Mouse (Mus musculus) heart, embryonic 12.5 days (tissue): Measurements from ENCODE around the gene Gfra1. TPM values are rescaled to one million over a fixed set of nuclear protein-coding genes. Genes with fewer than 3 reads are reported as not detected.

Experiments
- ATAC-seq: fragments of 200-750 bp; cut with Nextera tagmentation; 2 replicates; pipeline ENCODE4 v1.8.0; 2017; ENCODE audit warnings: moderate TSS enrichment, moderate library complexity; ENCODE audit not compliant: insufficient number of reproducible peaks, low FRiP score
- H3K27ac ChIP-seq: fragments of 300-500 bp; sonication (generic); 2 replicates; pipeline ENCODE4 v1.5.1; 2016; ENCODE audit warnings: mild to moderate bottlenecking, moderate library complexity; ENCODE audit not compliant: poor library complexity, severe bottlenecking
- H3K27me3 ChIP-seq: fragments of 300-500 bp; sonication (generic); replicated peaks from 2 replicates; pipeline ENCODE4 v1.6.1; 2016; ENCODE audit warnings: mild to moderate bottlenecking, moderate library complexity
- H3K36me3 ChIP-seq: fragments of 300-500 bp; sonication (generic); 2 replicates; pipeline ENCODE4 v1.6.1; 2016; ENCODE audit warnings: mild to moderate bottlenecking, moderate library complexity
- H3K4me1 ChIP-seq: fragments of 300-500 bp; sonication (generic); replicated peaks from 2 replicates; pipeline ENCODE4 v1.6.1; 2016; ENCODE audit warnings: mild to moderate bottlenecking
- H3K4me2 ChIP-seq: fragments of 300-500 bp; sonication (generic); 2 replicates; pipeline ENCODE4 v1.6.1; 2016; ENCODE audit warnings: mild to moderate bottlenecking, moderate library complexity
- H3K4me3 ChIP-seq: fragments of 300-500 bp; sonication (generic); 2 replicates; pipeline ENCODE4 v1.5.1; 2016; ENCODE audit warnings: mild to moderate bottlenecking
- H3K9ac ChIP-seq: fragments of 300-500 bp; sonication (generic); 2 replicates; pipeline ENCODE4 v1.6.1; 2016; ENCODE audit warnings: mild to moderate bottlenecking, moderate library complexity
- H3K9me3 ChIP-seq: fragments of 300-500 bp; sonication (generic); replicated peaks from 2 replicates; pipeline ENCODE4 v1.6.1; 2016; ENCODE audit warnings: mild to moderate bottlenecking, moderate library complexity
- WGBS: fragments of 180-500 bp; shearing (Covaris S2); methylation state at CpG from one replicate; pipeline ENCODE4 v1.1.7; 2016; 5-methylcytosine and 5-hydroxymethylcytosine counted together
- polyA plus RNA-seq: library from polyadenylated mRNA; unstranded; fragments of >200 nt; fragmentation: Nextera tagmentation; extraction: Ambion mirVana; gene quantifications from 2 replicates; pipeline ENCODE4 v1.2.1, GENCODE M21; 2016

The Gfra1 gene
- polyA plus RNA-seq, result 6.1 and 6.4 TPM in 2 replicates

DNA sequence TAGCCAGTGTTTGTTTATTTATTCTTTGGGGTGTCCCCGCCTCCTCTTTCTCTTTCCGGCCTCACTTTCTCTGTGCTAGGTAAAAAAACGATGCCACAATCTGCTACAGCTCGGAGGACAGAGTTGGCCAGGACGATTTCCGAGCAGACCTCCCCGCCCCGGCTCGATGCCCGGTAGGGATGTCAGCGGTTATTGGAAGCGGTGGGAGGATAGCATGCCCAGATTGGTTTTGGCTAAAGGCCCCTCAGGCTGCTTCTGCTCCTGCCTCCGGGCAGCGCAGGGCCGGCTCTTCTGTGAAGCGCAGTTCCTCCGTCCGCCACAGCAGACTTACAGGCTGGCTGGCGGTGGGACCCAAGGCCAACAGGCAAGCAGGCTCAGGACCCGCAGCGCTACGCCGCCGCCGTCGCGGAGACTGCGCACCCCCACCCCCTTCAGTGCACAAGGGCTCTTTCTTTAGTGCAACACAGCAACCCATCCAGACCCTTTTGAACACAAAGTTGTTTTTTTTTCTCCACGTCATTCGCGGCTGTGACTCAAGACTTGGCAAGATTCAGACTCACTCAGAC is at the start of gene Gfra1:
Gfra1 (minus strand) TSS at position 414 of the 566 bp plus-strand sequence.
- Histone ChIP-seq H3K4me3 (peak within 1 kb of the TSS; percentile 54), H3K4me1 (peaks cover 30% of the 10 kb centered on the region), H3K4me2 (peak within 1 kb of the TSS; percentile 97), H3K36me3 (no peaks in the 10 kb centered on the region), H3K27me3 (peaks cover 41% of the 10 kb centered on the region), H3K9me3 (no peaks in the 10 kb centered on the region), H3K27ac (no peak within 1 kb of the TSS), H3K9ac (peak within 1 kb of the TSS; percentile 55)
- ATAC-seq, result peak; percentile 40; the same call in 1 of the 2 replicates
- under 1% methylated on average over 31 of the region's 31 CpGs for WGBS

DNA sequence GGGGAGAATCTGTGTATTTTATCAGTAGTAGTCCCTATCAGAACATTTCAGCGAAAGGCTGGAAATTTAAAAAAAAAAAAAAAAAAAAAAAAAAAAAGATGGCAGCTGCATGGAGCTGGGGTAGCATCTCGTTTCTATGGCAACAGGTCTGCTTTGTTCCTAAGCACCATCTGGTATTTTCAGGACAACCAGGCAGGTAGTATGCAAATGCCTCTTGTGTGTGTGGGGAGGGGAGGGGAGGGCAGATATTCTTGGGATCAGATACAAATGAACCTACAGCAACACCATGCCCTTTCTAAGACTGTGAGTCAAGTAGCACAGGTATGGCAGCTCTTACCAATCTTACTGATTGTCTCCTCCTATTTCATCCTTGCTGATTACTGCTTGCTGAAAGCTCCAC is 44.3 kb upstream of the Gfra1 start:
- Histone ChIP-seq H3K4me2 (no peak overlapping the region), H3K27ac (no peak overlapping the region)
- WGBS, result 90% methylated on average over 2 of the region's 2 CpGs

GRCm38 (mm10) chr19:58499420-58499966 is 43.8 kb upstream of the Gfra1 start:
- Histone ChIP-seq H3K27ac (no peak overlapping the region), H3K9me3 (no peaks in the 10 kb centered on the region), H3K9ac (no peak overlapping the region), H3K36me3 (no peaks in the 10 kb centered on the region), H3K4me2 (no peak overlapping the region), H3K4me1 (peaks cover 4% of the 10 kb centered on the region; the same call in 1 of the 2 replicates), H3K27me3 (no peaks in the 10 kb centered on the region), H3K4me3 (no peak overlapping the region)
- 50% methylated on average over 3 of the region's 3 CpGs for WGBS
- ATAC-seq, result no peak

More for the DNA sequence above, 44.3 kb upstream of the Gfra1 start:
- no peak for ATAC-seq
- H3K9me3 ChIP-seq, result no peaks in the 10 kb centered on the region
- no peak overlapping the region for H3K9ac ChIP-seq
- H3K27me3 ChIP-seq, result no peaks in the 10 kb centered on the region
- H3K4me3 ChIP-seq, result no peak overlapping the region
- H3K4me1 ChIP-seq, result peaks cover 4% of the 10 kb centered on the region; the same call in 1 of the 2 replicates
- no peaks in the 10 kb centered on the region for H3K36me3 ChIP-seq

- WGBS, result 60% methylated on average over 3 of the region's 3 CpGs
- Histone ChIP-seq H3K9me3 (no peaks in the 10 kb centered on the region), H3K9ac (no peak overlapping the region), H3K4me1 (peaks cover 7% of the 10 kb centered on the region; the same call in 1 of the 2 replicates), H3K27me3 (no peaks in the 10 kb centered on the region), H3K4me3 (no peak overlapping the region), H3K4me2 (no peak overlapping the region), H3K36me3 (no peaks in the 10 kb centered on the region), H3K27ac (no peak overlapping the region)
- no peak for ATAC-seq
Measured at GRCm38 (mm10) chr19:58497106-58497505, 41.4 kb upstream of the Gfra1 start.

DNA sequence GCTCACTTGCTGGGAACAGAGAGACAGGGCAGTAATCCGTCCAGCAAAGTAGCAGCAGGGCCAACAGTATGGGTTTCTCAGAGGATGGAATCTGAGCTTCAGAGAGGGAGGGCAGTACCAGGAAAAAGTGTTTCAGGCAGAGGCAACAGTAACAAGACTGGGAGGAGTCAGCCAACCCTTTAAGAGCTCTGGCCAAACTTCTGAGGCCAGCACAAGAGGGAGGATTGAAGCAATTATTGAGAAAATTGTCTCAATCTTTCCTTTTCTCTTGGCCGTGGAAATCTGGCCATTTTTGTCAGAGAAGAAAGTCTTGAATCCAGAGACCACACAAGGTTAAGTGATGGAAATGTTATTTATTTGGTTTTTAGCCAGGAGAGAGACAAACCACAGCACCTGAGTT is 31.0 kb upstream of the Gfra1 start:
- Histone ChIP-seq H3K4me3 (no peak overlapping the region), H3K9ac (no peak overlapping the region), H3K9me3 (0 out of 2 replicates have a peak, but pooled peaks cover 4% of the 10 kb centered on the region), H3K27ac (no peak overlapping the region), H3K36me3 (no peaks in the 10 kb centered on the region), H3K4me2 (no peak overlapping the region), H3K4me1 (0 out of 2 replicates have a peak, but pooled peaks cover 3% of the 10 kb centered on the region), H3K27me3 (no peaks in the 10 kb centered on the region)
- WGBS, result 54% methylated on average over 2 of the region's 2 CpGs
- no peak for ATAC-seq

DNA sequence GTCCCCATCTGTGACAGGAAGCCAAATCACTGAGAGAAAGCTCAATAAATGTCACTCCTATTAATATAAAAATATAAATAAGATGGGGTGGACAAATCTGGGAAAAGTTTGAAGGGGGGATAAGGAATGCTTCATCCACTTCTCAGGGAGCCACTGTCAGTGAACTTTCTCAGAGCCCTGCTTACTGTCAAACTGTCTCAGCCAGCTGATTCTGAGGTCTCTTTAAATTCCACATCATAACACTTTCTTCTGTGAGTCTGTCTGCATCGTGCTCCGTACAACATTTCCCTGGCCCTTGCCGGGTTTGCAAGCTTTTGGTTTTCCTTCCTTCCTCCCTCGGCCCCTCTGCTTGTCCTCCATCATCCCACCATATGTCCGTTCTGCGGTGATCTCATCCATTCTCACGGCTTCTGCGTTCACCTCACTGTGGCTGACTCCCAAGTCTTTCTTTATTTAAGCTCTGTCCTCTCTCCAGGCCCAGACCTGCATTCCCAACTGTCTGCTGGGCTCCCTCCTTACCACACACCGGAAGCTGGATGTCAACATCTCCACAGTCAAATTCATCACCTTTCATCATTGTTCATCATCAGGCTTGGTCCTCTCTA is 26.8 kb upstream of the Gfra1 start:
- H3K27ac ChIP-seq, result no peak overlapping the region
- no peak overlapping the region for H3K4me2 ChIP-seq
- WGBS, result 53% methylated on average over 9 of the region's 9 CpGs
- no peak for ATAC-seq
- H3K4me1 ChIP-seq, result 0 out of 2 replicates have a peak, but pooled peaks cover 3% of the 10 kb centered on the region
- H3K9ac ChIP-seq, result no peak overlapping the region
- H3K36me3 ChIP-seq, result no peaks in the 10 kb centered on the region
- H3K4me3 ChIP-seq, result no peak overlapping the region
- 0 out of 2 replicates have a peak, but pooled peaks cover 2% of the 10 kb centered on the region for H3K9me3 ChIP-seq
- H3K27me3 ChIP-seq, result no peaks in the 10 kb centered on the region

DNA sequence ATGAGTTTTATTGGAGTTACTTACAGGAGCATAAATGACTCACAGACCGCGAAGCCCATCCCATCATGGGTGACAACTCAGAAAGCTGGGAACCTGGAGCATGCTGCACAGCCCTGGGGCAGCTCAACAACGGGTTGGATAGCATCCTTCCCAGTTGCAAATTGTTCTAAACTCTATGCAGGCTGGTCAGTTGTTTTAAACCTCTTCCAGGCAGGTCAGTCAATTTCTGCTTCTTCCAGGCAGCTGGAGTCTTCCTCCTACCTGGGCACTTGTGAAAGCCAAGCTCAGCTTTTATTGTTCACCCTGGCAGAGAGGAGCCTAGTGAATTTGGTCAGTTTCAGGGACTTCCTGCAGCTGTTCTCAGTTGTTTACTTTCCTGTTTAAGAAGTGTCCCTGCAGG is 18.5 kb upstream of the Gfra1 start:
- Histone ChIP-seq H3K9me3 (no peaks in the 10 kb centered on the region; the same call in 1 of the 2 replicates), H3K4me1 (no peaks in the 10 kb centered on the region), H3K9ac (no peak overlapping the region), H3K27ac (no peak overlapping the region), H3K27me3 (peaks cover 3% of the 10 kb centered on the region), H3K4me3 (no peak overlapping the region), H3K36me3 (no peaks in the 10 kb centered on the region), H3K4me2 (no peak overlapping the region)
- no peak for ATAC-seq
- 81% methylated on average over 3 of the region's 3 CpGs for WGBS

DNA sequence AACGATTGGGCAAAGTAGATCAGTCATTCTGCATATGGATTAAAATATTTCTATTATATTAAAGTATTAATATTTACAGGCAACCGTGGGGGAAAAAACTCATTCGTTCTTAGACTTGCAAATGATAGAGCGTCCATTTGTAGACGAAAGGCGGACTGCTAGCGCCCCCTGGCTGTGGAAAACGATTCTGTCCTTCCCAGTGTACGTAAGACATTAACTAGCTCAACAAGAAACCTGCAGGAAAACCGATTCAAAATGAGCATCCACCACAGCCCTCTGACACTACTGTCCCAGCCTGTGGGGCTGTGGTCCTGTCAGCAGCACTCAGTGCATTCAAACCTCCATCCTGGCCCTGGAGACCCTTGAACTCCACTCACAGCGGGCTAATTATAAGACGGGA is 13.7 kb upstream of the Gfra1 start:
- no peak overlapping the region for H3K27ac ChIP-seq
- H3K36me3 ChIP-seq, result no peaks in the 10 kb centered on the region
- peaks cover 4% of the 10 kb centered on the region; the same call in 1 of the 2 replicates for H3K4me1 ChIP-seq
- H3K9me3 ChIP-seq, result peaks cover 4% of the 10 kb centered on the region
- H3K9ac ChIP-seq, result no peak overlapping the region
- no peak overlapping the region for H3K4me2 ChIP-seq
- WGBS, result 20% methylated on average over 12 of the region's 12 CpGs
- no peak for ATAC-seq
- no peak overlapping the region for H3K4me3 ChIP-seq
- H3K27me3 ChIP-seq, result peaks cover 3% of the 10 kb centered on the region

DNA sequence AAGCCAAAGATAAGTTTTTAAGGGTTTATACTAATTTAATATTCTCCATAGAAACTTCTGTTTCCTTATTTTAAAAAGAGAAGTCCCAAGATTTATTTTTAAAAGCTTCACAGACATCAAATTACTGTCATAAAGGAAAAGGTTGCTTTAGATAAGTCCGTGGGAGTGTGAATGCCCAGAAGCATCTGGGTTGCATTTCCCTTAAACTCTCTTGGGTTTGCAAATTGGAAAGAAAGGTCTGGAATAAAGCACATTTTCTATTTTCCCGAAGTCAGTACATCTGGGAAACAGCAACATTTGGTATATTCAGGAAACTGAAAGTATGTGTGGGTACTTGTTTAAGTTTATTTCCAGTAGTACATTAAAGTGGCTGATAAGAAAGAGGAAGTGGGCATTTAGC is 12.6 kb upstream of the Gfra1 start:
- H3K27ac ChIP-seq, result no peak overlapping the region
- H3K4me1 ChIP-seq, result peaks cover 4% of the 10 kb centered on the region; the same call in 1 of the 2 replicates
- peaks cover 4% of the 10 kb centered on the region; the same call in 1 of the 2 replicates for H3K9me3 ChIP-seq
- 48% methylated on average over 2 of the region's 2 CpGs for WGBS
- peaks cover 3% of the 10 kb centered on the region for H3K27me3 ChIP-seq
- ATAC-seq, result no peak
- H3K4me2 ChIP-seq, result no peak overlapping the region
- H3K4me3 ChIP-seq, result no peak overlapping the region
- no peak overlapping the region for H3K9ac ChIP-seq
- no peaks in the 10 kb centered on the region for H3K36me3 ChIP-seq

DNA sequence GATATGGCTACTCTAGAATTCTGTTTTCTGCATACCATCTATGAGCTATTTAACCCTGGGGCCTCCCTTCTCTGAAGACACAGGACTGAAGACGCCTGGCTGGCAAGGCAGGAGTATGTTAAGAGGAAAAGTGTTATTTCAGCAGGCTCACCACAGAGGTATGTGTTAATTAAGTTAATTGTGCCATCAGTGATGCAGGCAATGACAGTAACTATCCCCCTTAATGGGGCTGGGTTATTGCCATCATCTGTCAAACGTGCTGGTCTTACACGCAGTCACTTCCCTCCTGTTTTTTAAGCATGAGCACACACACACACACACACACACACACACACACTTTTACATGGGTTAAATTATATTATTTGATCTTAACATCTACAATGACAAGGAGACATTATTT is 8.0 kb upstream of the Gfra1 start:
- H3K9ac ChIP-seq, result no peak overlapping the region

DNA sequence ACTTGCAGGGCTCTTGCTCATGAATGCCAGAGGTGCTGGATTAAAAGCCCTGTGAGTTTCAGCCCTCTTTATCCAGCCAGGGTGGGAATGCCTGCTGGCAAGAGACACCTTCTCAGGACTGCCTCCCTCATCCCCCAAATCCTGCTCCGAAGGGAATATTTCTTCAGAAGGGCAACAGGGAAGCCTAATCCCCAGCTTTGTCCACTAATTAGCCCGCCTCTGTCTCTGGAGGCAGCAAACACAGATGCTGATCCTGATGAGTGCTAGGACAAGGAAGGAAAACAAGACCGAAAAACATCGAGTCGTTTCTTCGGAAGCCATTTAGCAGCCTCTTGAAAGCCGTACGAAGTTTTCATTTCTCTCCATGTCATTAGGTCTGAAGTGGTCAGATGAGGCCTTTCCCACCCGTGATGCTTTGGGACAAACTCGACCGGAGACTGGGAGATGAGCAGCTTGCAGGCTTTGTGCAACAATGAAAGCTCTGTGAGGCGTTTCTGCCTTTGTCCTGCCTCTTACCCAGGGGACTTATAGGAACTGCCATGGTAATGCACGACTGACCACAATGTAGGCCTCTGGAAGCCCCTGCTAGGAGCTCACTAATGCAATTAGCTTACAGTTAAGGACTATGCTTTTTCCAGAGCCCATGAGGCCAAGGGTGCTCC is 4.8 kb upstream of the Gfra1 start:
- WGBS, result 62% methylated on average over 13 of the region's 13 CpGs
- no peak overlapping the region for H3K27ac ChIP-seq

More for the DNA sequence above, 8.0 kb upstream of the Gfra1 start:
- Histone ChIP-seq H3K4me2 (no peak overlapping the region), H3K36me3 (no peaks in the 10 kb centered on the region), H3K4me1 (peaks cover 4% of the 10 kb centered on the region; the same call in 1 of the 2 replicates), H3K27ac (no peak overlapping the region), H3K9me3 (peaks cover 4% of the 10 kb centered on the region; the same call in 1 of the 2 replicates), H3K27me3 (no peaks in the 10 kb centered on the region), H3K4me3 (no peak overlapping the region)
- 59% methylated on average over 3 of the region's 3 CpGs for WGBS
- ATAC-seq, result no peak

More for the DNA sequence above, 4.8 kb upstream of the Gfra1 start:
- H3K36me3 ChIP-seq, result no peaks in the 10 kb centered on the region
- no peak for ATAC-seq
- H3K9ac ChIP-seq, result no peak overlapping the region
- no peaks in the 10 kb centered on the region for H3K9me3 ChIP-seq
- H3K4me1 ChIP-seq, result peaks cover 11% of the 10 kb centered on the region
- peaks cover 14% of the 10 kb centered on the region for H3K27me3 ChIP-seq
- no peak overlapping the region for H3K4me2 ChIP-seq
- H3K4me3 ChIP-seq, result no peak overlapping the region
